Mouse (Mus musculus) 3T3-L1 (cell line): ENCODE results near the gene Pnrc2.

Source experiments
- DNase-seq: peaks from one replicate; pipeline ENCODE4 v3.0.0-alpha.2; 2015; ENCODE audit warnings: low read depth, low spot score

Gene Pnrc2

DNA sequence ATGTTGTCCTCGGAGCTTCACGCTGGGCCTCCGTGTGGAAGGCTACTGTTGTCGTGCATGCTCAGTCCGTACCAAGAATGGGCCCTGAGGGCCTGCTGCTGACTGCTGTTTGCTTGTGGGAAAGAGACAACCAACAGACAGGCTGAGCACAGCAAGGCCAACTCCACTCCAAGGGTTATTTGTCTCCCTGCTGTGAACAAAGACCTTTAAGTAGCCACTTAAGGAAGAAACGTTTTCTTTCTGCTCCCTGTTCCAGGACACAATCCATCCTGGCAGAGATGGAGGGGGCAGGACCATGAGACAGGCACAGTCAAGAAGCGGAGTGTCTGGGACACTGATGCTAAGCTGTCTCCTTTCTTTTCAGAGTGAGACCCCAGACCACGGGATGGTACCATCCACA lies 49.4 kb downstream of the Pnrc2 start:
- no peak for DNase-seq

DNA sequence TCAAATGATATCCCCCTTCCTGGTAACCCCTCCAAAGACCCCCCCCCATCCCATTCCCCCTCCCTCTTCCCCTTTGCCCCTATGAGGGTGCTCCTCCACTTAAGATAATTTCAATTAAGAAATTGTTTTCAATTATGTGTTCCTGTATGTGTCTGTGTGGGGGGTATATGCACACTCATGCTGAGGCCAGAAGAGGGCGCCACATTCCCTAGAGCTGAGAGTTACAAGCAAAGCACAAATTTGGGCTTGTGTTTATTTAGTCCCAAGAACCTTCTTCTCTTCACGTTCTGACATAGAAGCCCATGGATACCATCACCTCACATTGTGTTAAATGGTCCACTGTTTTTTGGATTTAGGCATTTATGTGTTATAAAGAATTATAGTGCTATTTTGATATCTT lies 50.4 kb downstream of the Pnrc2 start:
- peak; percentile 34 for DNase-seq

GRCm38 (mm10) chr4:135821772-135822171 lies 51.9 kb downstream of the Pnrc2 start:
- no peak for DNase-seq
